Mouse (Mus musculus): ENCODE data around the gene Gm49396. TPM values are rescaled to one million over a fixed set of nuclear protein-coding genes. Genes with fewer than 3 reads are reported as not detected.

The Gm49396 gene
- polyA plus RNA-seq (2016; fragmentation: Nextera tagmentation; extraction: Ambion mirVana): 17.0 and 19.6 TPM in 2 replicates

DNA sequence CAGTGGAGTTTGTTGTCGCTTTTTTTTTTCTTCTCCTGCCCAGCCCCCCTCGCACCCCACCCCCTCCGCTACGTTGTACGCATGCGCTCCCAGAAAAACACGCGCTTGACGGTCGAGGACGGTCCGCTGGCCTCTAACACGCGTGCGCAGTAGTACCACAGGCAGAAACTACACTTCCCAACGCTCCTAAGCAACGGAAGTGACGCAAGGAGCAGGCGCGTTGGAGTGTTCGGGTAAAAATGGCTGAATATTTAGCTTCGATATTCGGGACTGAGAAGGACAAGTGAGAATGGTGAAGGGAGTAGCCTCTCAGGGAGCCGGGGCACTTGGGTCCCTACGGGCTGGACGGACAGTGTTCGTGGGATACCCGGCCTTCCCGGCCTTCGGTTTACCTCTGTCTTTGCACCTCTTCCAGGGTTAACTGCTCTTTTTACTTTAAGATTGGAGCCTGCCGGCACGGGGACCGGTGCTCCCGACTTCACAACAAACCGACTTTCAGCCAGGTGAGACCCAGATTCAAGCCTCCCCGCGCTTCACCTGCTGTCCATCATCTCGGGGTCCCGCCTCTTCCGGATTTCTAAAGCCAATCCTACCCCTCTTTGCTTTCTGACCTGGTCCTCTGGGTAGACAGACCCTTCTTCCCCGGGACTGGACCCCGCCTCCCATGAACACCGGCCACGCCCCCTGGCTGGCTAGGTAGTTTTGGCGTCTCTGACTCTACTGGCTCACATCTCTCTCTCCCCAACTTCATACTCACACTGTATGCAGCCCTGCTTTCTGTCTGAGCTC lies at the start of gene Gm49396, which contains the start of the genes U2af1l4 and Psenen:
Gene Gm49396 (plus strand): TSS at position 228 of the 789 bp plus-strand sequence.
Gene U2af1l4 (plus strand): TSS at position 185 of the 789 bp plus-strand sequence.
Gene Psenen (minus strand): TSS at position 511 of the 789 bp plus-strand sequence.
- Histone ChIP-seq H3K9me3 (replicated peaks) (no peaks in the 10 kb centered on the region), H3K4me3 (peak within 1 kb of the TSS; percentile 71), H3K4me1 (peaks cover 28% of the 10 kb centered on the region), H3K27me3 (ENCODE audit: low read depth, poor library complexity, severe bottlenecking) (no peaks in the 10 kb centered on the region), H3K36me3 (peaks cover 40% of the 10 kb centered on the region), H3K27ac (replicated peaks) (peak within 1 kb of the TSS; percentile 93)
- peak; percentile 97 for DNase-seq (ENCODE audit: low spot score)
- WGBS: under 1% methylated on average over 45 of the region's 45 CpGs

DNA sequence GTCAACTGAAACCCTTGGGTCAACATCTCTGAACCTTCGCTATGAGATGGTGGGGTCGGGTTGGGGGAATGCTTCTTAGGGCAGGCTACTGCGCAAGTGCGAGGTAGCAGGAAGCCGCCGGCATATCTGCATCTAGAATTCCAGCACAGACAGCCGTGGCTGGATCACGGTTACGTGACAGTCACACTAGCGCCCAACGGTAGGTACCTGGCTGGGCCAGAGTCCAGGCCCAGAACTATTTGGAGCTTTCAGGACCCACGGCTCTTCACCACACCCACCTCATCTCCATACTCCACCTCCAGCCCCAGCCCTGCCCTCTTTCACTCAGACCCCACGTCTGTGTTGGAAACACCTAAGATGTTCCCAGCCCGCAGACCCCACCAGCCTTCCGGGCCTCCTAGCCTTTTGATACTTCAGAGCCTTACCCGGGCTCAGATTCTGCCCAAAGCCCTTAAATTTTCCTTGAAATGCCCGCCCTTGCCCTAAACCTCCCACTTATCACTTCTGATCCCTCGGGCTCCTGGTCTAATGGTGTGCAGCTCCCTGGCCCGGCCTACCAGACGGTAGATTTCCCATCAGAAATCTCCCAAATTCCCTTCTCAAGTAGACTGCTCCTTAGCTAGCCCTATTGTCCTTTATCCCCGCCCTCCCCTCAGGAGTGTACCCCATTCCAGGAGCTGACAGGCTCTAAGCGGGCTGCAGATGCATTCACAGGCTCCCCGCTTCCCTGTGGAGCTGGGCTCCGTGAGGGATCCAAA lies 48.0 kb upstream of the Gm49396 start:
- 63% methylated on average over 24 of the region's 24 CpGs for WGBS

DNA sequence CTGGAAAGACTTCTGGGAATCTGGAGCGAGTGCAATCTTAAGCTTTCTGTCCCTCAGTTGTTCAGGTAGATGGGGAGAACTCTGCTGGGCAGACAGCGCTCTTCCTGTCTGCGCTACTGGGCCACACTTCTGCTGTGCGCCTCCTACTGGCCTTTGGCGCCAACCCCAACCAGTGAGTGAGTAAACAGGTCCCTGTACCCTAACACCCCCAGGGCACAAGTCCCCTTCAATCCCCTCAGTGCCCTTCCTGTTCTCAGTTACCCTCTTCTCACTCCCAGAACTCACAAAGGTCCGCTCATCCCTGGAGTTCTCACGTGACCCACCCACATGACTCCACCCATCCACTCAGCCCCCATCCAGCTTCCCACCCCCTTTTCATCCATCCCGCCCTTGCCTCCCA lies 44.8 kb upstream of the Gm49396 start:
- Histone ChIP-seq H3K4me3 (no peak overlapping the region), H3K27ac (replicated peaks) (no peak overlapping the region; the same call in 1 of the 2 replicates), H3K27me3 (ENCODE audit: low read depth, poor library complexity, severe bottlenecking) (peaks cover 6% of the 10 kb centered on the region; the same call in 1 of the 2 replicates), H3K36me3 (peaks cover 9% of the 10 kb centered on the region), H3K4me1 (peaks cover 30% of the 10 kb centered on the region), H3K9me3 (replicated peaks) (no peaks in the 10 kb centered on the region)
- DNase-seq (ENCODE audit: low spot score): no peak
- 48% methylated on average over 8 of the region's 8 CpGs for WGBS

More for the DNA sequence above, 48.0 kb upstream of the Gm49396 start:
- H3K27ac ChIP-seq (replicated peaks): no peak overlapping the region
- H3K27me3 ChIP-seq (ENCODE audit: low read depth, poor library complexity, severe bottlenecking): peaks cover 6% of the 10 kb centered on the region; the same call in 1 of the 2 replicates
- H3K9me3 ChIP-seq (replicated peaks): no peaks in the 10 kb centered on the region
- peaks cover 14% of the 10 kb centered on the region for H3K4me1 ChIP-seq
- DNase-seq (ENCODE audit: low spot score): no peak
- H3K36me3 ChIP-seq: no peaks in the 10 kb centered on the region
- H3K4me3 ChIP-seq: no peak overlapping the region

- Histone ChIP-seq H3K27me3 (ENCODE audit: low read depth, poor library complexity, severe bottlenecking) (peaks cover 4% of the 10 kb centered on the region; the same call in 1 of the 2 replicates), H3K36me3 (peaks cover 30% of the 10 kb centered on the region), H3K27ac (replicated peaks) (peak overlapping the region; percentile 2; the same call in 1 of the 2 replicates), H3K4me1 (peaks cover 30% of the 10 kb centered on the region), H3K9me3 (replicated peaks) (no peaks in the 10 kb centered on the region), H3K4me3 (no peak overlapping the region)
- WGBS: 72% methylated on average over 4 of the region's 4 CpGs
- DNase-seq (ENCODE audit: low spot score): no peak
Measured at GRCm38 (mm10) chr7:30520396-30520795, 42.7 kb upstream of the Gm49396 start.

GRCm38 (mm10) chr7:30520856-30521255 lies 42.3 kb upstream of the Gm49396 start:
- Histone ChIP-seq H3K4me3 (no peak overlapping the region), H3K9me3 (replicated peaks) (no peaks in the 10 kb centered on the region), H3K36me3 (peaks cover 35% of the 10 kb centered on the region), H3K27ac (replicated peaks) (peak overlapping the region; percentile 2), H3K27me3 (ENCODE audit: low read depth, poor library complexity, severe bottlenecking) (no peaks in the 10 kb centered on the region), H3K4me1 (peaks cover 27% of the 10 kb centered on the region)
- no peak for DNase-seq (ENCODE audit: low spot score)
- WGBS: 85% methylated on average over 5 of the region's 5 CpGs

DNA sequence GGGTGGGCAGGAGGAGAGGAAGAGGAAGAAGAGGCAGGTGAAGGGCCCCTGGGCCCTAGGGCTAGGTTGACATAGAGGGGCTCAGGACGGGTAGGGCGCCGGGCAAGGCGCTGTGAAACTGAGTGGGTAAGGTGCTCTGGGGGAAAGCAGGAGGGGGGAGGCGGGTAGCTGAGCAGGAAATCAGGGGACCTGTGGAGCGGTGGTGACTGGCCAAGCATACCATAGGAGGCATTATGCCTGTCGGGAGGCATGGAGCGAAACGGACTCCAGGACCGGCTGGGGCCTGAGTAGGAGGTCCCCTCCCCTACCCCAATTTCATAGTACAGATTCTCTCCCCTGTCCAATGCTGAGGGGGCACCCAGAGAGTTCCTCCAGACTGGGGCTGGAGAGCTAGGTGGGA lies 40.3 kb upstream of the Gm49396 start:
- Histone ChIP-seq H3K9me3 (replicated peaks) (no peaks in the 10 kb centered on the region), H3K4me1 (peaks cover 39% of the 10 kb centered on the region), H3K27me3 (ENCODE audit: low read depth, poor library complexity, severe bottlenecking) (peaks cover 13% of the 10 kb centered on the region), H3K36me3 (peaks cover 55% of the 10 kb centered on the region), H3K27ac (replicated peaks) (no peak overlapping the region), H3K4me3 (no peak overlapping the region)
- WGBS: 81% methylated on average over 10 of the region's 10 CpGs
- DNase-seq (ENCODE audit: low spot score): no peak

- peaks cover 71% of the 10 kb centered on the region for H3K36me3 ChIP-seq
- H3K4me1 ChIP-seq: peaks cover 35% of the 10 kb centered on the region
- peaks cover 16% of the 10 kb centered on the region for H3K27me3 ChIP-seq (ENCODE audit: low read depth, poor library complexity, severe bottlenecking)
- no peak overlapping the region for H3K4me3 ChIP-seq
- H3K27ac ChIP-seq (replicated peaks): no peak overlapping the region
- DNase-seq (ENCODE audit: low spot score): no peak
- WGBS: 81% methylated on average over 6 of the region's 6 CpGs
- H3K9me3 ChIP-seq (replicated peaks): no peaks in the 10 kb centered on the region
Measured at GRCm38 (mm10) chr7:30524487-30524886, 38.7 kb upstream of the Gm49396 start.

DNA sequence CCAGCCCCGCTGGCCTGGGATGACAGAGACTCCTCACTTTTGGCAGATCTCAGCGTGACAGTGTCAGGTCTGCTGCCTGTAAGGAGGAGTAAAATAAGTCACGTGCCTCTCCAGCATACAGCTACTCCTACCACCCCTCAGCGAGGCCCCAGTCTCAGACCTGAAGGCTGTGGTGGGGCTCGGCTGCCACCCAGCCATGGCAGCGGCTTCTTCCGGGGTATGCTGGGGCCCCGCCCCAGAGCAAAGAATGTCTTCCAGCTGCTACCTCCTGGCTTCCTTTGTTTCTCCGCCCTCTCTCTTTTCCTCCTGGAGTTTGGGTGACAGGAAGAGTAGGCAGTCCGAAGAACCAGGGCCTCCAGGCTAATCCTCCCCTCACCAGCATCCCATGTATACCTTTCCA lies 37.2 kb upstream of the Gm49396 start:
- H3K27ac ChIP-seq (replicated peaks): no peak overlapping the region

DNA sequence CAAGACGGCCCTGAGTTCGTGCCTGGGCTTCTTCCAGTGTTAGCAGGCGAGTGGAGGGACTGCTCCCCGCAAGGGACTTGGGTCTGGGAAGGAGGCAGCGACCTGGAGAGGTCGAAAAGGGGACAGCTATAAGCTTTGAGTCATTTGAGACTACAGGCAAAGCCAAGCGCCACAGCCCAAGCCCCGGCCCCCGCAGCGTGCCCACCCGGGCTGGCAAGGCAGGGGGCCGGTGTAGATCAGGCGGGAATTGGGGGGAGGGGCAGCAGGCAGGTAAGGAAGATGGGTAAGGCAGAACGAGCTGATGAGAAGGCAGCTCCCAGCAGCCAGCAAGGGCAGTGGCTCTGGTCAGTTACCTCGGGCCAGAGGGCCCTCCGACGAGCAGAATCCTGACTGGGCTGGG lies 36.7 kb upstream of the Gm49396 start:
- Histone ChIP-seq H3K4me1 (peaks cover 18% of the 10 kb centered on the region), H3K27me3 (ENCODE audit: low read depth, poor library complexity, severe bottlenecking) (peaks cover 16% of the 10 kb centered on the region), H3K36me3 (peaks cover 90% of the 10 kb centered on the region), H3K9me3 (replicated peaks) (no peaks in the 10 kb centered on the region), H3K27ac (replicated peaks) (peak overlapping the region; percentile 17; the same call in 1 of the 2 replicates), H3K4me3 (0 out of 2 replicates have a peak overlapping the region, but pooled peaks have one; percentile 7)
- 21% methylated on average over 17 of the region's 17 CpGs for whole genome bisulfite sequencing
- no peak for DNase-seq (ENCODE audit: low spot score)

More for the DNA sequence above, 37.2 kb upstream of the Gm49396 start:
- no peak overlapping the region for H3K4me3 ChIP-seq
- 32% methylated on average over 10 of the region's 10 CpGs for WGBS
- no peak for DNase-seq (ENCODE audit: low spot score)
- H3K27me3 ChIP-seq (ENCODE audit: low read depth, poor library complexity, severe bottlenecking): peaks cover 16% of the 10 kb centered on the region
- H3K9me3 ChIP-seq (replicated peaks): no peaks in the 10 kb centered on the region
- peaks cover 22% of the 10 kb centered on the region for H3K4me1 ChIP-seq
- peaks cover 86% of the 10 kb centered on the region for H3K36me3 ChIP-seq

- no peak for DNase-seq (ENCODE audit: low spot score)
- peak overlapping the region; percentile 17; the same call in 1 of the 2 replicates for H3K27ac ChIP-seq (replicated peaks)
- peaks cover 17% of the 10 kb centered on the region for H3K4me1 ChIP-seq
- peaks cover 96% of the 10 kb centered on the region for H3K36me3 ChIP-seq
- 82% methylated on average over 14 of the region's 14 CpGs for WGBS
- no peaks in the 10 kb centered on the region for H3K9me3 ChIP-seq (replicated peaks)
- no peak overlapping the region for H3K4me3 ChIP-seq
- peaks cover 20% of the 10 kb centered on the region for H3K27me3 ChIP-seq (ENCODE audit: low read depth, poor library complexity, severe bottlenecking)
Measured at GRCm38 (mm10) chr7:30526981-30527380, 36.2 kb upstream of the Gm49396 start.

DNA sequence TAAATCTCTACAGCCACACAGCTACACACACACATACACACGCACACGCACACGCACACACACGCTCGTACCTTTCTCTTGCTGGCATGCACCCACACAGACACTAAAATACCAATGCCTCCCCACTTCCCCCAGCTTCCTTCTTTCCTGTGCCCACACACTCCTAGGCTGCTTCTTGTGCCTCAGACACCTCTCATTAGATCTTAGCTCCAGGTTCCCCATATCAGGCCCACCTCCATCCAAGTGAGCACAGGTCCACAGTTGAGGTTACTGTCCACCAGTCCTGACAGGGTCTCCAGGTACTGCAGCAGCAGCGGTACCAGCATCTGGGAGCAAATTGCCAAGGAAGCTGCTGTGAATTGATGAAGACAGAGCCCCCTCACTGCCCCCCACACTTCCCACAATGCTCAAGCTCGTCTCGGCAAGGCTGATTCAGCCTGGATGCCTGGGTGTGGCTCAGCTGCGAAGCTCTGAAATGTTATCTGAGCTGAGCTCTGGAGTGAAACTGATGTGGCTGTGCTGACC lies 31.8 kb upstream of the Gm49396 start:
- H3K27me3 ChIP-seq (ENCODE audit: low read depth, poor library complexity, severe bottlenecking): peaks cover 37% of the 10 kb centered on the region
- DNase-seq (ENCODE audit: low spot score): no peak
- no peak overlapping the region for H3K27ac ChIP-seq (replicated peaks)
- H3K36me3 ChIP-seq: peaks cover 68% of the 10 kb centered on the region
- H3K4me3 ChIP-seq: no peak overlapping the region
- H3K4me1 ChIP-seq: peaks cover 46% of the 10 kb centered on the region
- H3K9me3 ChIP-seq (replicated peaks): no peaks in the 10 kb centered on the region
- WGBS: 88% methylated on average over 9 of the region's 9 CpGs

- peaks cover 53% of the 10 kb centered on the region for H3K36me3 ChIP-seq
- peaks cover 39% of the 10 kb centered on the region for H3K4me1 ChIP-seq
- WGBS: 16% methylated on average over 8 of the region's 8 CpGs
- peak; percentile 49 for DNase-seq (ENCODE audit: low spot score)
- H3K27ac ChIP-seq (replicated peaks): peak overlapping the region; percentile 97
- H3K4me3 ChIP-seq: peak overlapping the region; percentile 67
- peaks cover 25% of the 10 kb centered on the region for H3K27me3 ChIP-seq (ENCODE audit: low read depth, poor library complexity, severe bottlenecking)
- no peaks in the 10 kb centered on the region for H3K9me3 ChIP-seq (replicated peaks)
Measured at GRCm38 (mm10) chr7:30532931-30533330, 30.2 kb upstream of the Gm49396 start.

Measured in midbrain, embryonic 10.5 days (tissue).